Mouse (Mus musculus): ENCODE measurements around the gene Ocm. TPM values are rescaled to one million over a fixed set of nuclear protein-coding genes. Genes with fewer than 3 reads are reported as not detected.

The Ocm gene
- not detected in 2 replicates for polyA plus RNA-seq (2014; fragmentation: Nextera tagmentation; extraction: Ambion mirVana)

DNA sequence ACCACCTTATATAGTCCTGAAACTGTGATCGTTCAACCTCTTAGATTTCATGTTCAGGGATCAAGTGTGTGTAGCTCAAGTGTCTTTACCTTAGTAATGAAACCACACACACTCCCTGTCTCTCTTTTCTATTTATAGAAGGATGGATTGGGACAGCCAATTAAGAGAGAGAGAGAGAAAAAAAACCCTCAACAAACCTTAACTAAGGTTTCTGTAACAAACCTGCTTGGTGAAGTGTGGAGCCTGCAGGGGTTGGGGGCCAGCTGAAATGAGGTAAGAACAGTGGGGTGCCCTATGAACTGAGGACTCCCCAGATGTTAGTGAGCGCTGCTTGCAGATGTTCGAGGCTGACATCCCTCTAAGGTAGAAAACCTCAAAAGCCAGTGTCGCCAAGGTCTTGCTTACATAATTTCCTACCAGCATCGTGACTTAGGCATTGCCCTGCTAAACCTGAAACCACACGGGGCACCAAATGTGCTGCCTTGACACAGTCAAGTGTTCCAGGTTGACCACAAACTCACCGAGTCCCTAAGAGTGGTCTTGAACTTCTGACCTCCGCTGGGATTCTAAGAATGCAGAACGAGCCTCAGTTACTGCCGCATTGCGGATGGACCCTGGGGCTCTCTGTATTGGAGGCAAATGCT, at the start of gene Ocm:
Gene Ocm, minus strand, starts transcription at position 51 of the 644 bp plus-strand sequence.
- 73% methylated on average over 11 of the region's 11 CpGs for WGBS
- no peaks in the 10 kb centered on the region for H3K4me1 ChIP-seq (ENCODE audit: control insufficient read depth, insufficient read depth, low read length)
- no peaks in the 10 kb centered on the region for H3K27me3 ChIP-seq (ENCODE audit: control insufficient read depth, insufficient read depth, low read length)
- no peak within 1 kb of the TSS for H3K9ac ChIP-seq (replicated peaks; ENCODE audit: low read depth, low read length)
- no peak within 1 kb of the TSS for H3K27ac ChIP-seq (ENCODE audit: low read depth, low read length)
- H3K36me3 ChIP-seq (ENCODE audit: control insufficient read depth, insufficient read depth, low read length): no peaks in the 10 kb centered on the region
- no peak within 1 kb of the TSS for H3K4me3 ChIP-seq (ENCODE audit: low read depth, low read length)
- no peaks in the 10 kb centered on the region for H3K9me3 ChIP-seq (ENCODE audit: control insufficient read depth, low read length)
- no peak for ATAC-seq (ENCODE audit: low read depth)
- no peak within 1 kb of the TSS for H3K4me2 ChIP-seq (ENCODE audit: low read depth, low read length)

- ATAC-seq (ENCODE audit: low read depth): no peak
- no peak overlapping the region for H3K4me3 ChIP-seq (ENCODE audit: low read depth, low read length)
- H3K27me3 ChIP-seq (ENCODE audit: control insufficient read depth, insufficient read depth, low read length): no peaks in the 10 kb centered on the region
- H3K36me3 ChIP-seq (ENCODE audit: control insufficient read depth, insufficient read depth, low read length): no peaks in the 10 kb centered on the region
- H3K9me3 ChIP-seq (ENCODE audit: control insufficient read depth, low read length): no peaks in the 10 kb centered on the region
- H3K27ac ChIP-seq (ENCODE audit: low read depth, low read length): no peak overlapping the region
- H3K9ac ChIP-seq (replicated peaks; ENCODE audit: low read depth, low read length): no peak overlapping the region
- H3K4me1 ChIP-seq (ENCODE audit: control insufficient read depth, insufficient read depth, low read length): no peaks in the 10 kb centered on the region
- WGBS: 30% methylated on average over 1 of the region's 1 CpGs
- H3K4me2 ChIP-seq (ENCODE audit: low read depth, low read length): no peak overlapping the region
Observed at GRCm38 (mm10) chr5:144071249-144071648, 44.8 kb upstream of the Ocm start.

DNA sequence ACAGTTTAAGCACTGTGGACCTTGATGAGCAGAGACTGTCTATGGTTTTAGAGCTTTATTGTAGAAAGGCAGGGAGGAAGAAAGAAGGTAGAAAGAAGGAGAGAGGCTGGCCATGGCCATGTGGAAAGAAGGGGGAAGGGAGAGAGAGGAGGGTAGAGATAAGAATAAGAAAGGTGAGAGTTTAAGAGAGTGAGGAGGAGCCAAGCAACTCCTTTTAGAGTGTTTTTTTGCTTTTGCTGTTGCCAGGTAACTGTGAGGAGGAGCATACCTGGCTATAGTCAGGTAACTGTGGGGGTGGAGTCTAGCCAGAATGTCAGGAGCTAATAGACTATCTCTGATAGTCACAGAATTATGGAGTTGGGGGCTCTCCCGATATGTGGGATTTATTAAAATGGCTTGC, 43.6 kb upstream of the Ocm start:
- H3K4me3 ChIP-seq (ENCODE audit: low read depth, low read length): no peak overlapping the region
- no peaks in the 10 kb centered on the region for H3K36me3 ChIP-seq (ENCODE audit: control insufficient read depth, insufficient read depth, low read length)
- no peak overlapping the region for H3K27ac ChIP-seq (ENCODE audit: low read depth, low read length)
- no peaks in the 10 kb centered on the region for H3K27me3 ChIP-seq (ENCODE audit: control insufficient read depth, insufficient read depth, low read length)
- no peak for ATAC-seq (ENCODE audit: low read depth)
- 100% methylated on average over 1 of the region's 1 CpGs for WGBS
- no peak overlapping the region for H3K4me2 ChIP-seq (ENCODE audit: low read depth, low read length)
- H3K9ac ChIP-seq (replicated peaks; ENCODE audit: low read depth, low read length): no peak overlapping the region
- no peaks in the 10 kb centered on the region for H3K9me3 ChIP-seq (ENCODE audit: control insufficient read depth, low read length)
- H3K4me1 ChIP-seq (ENCODE audit: control insufficient read depth, insufficient read depth, low read length): no peaks in the 10 kb centered on the region

DNA sequence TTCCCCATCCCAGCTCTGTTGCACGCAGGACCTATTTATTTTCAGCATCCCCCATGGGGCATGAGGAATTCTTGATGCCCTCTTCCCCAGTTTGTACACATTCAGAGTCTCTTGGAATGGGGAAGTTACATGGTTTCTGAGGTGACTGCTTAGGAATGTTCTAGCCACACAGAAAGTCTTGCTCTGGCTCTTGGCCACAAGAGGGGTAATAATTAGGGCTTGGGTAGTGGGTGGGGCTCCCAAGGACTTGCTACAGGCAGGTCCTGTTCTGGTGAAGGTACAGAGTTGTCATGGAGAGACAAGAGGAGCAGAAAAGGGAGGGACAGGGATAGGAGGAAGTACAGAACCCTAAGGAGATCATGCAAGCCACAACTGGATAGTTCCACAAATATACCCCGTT, 39.6 kb upstream of the Ocm start:
- no peak overlapping the region for H3K4me3 ChIP-seq (ENCODE audit: low read depth, low read length)
- no peak overlapping the region for H3K27ac ChIP-seq (ENCODE audit: low read depth, low read length)
- H3K36me3 ChIP-seq (ENCODE audit: control insufficient read depth, insufficient read depth, low read length): no peaks in the 10 kb centered on the region
- H3K9ac ChIP-seq (replicated peaks; ENCODE audit: low read depth, low read length): no peak overlapping the region
- no peaks in the 10 kb centered on the region for H3K27me3 ChIP-seq (ENCODE audit: control insufficient read depth, insufficient read depth, low read length)
- H3K4me1 ChIP-seq (ENCODE audit: control insufficient read depth, insufficient read depth, low read length): no peaks in the 10 kb centered on the region
- no peak for ATAC-seq (ENCODE audit: low read depth)
- H3K4me2 ChIP-seq (ENCODE audit: low read depth, low read length): no peak overlapping the region
- 87% methylated on average over 2 of the region's 2 CpGs for WGBS
- no peaks in the 10 kb centered on the region for H3K9me3 ChIP-seq (ENCODE audit: control insufficient read depth, low read length)

DNA sequence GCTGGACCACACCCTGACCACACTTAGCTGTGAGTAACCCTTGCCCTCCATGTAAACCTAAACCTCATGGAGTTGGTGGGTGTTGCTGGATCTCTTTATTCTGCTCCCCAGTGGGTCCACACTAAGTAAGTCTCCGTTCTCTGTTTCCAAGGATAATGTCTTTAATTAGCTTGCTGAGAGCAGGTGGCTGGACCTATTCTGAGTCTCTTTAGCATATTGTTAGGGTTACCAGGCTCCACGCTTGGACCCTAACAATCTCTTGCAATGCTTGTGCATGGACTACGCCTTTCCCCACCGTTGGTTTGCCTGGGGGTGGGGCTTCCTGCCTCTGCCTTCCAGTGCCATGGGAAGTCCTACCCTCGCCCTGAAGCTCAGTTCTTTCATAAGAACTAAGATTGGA, 37.6 kb upstream of the Ocm start:
- H3K9ac ChIP-seq (replicated peaks; ENCODE audit: low read depth, low read length): no peak overlapping the region
- no peak overlapping the region for H3K27ac ChIP-seq (ENCODE audit: low read depth, low read length)
- H3K4me2 ChIP-seq (ENCODE audit: low read depth, low read length): no peak overlapping the region
- no peak overlapping the region for H3K4me3 ChIP-seq (ENCODE audit: low read depth, low read length)
- no peaks in the 10 kb centered on the region for H3K4me1 ChIP-seq (ENCODE audit: control insufficient read depth, insufficient read depth, low read length)
- 72% methylated on average over 5 of the region's 5 CpGs for WGBS
- H3K9me3 ChIP-seq (ENCODE audit: control insufficient read depth, low read length): no peaks in the 10 kb centered on the region
- no peaks in the 10 kb centered on the region for H3K27me3 ChIP-seq (ENCODE audit: control insufficient read depth, insufficient read depth, low read length)
- no peak for ATAC-seq (ENCODE audit: low read depth)
- no peaks in the 10 kb centered on the region for H3K36me3 ChIP-seq (ENCODE audit: control insufficient read depth, insufficient read depth, low read length)

DNA sequence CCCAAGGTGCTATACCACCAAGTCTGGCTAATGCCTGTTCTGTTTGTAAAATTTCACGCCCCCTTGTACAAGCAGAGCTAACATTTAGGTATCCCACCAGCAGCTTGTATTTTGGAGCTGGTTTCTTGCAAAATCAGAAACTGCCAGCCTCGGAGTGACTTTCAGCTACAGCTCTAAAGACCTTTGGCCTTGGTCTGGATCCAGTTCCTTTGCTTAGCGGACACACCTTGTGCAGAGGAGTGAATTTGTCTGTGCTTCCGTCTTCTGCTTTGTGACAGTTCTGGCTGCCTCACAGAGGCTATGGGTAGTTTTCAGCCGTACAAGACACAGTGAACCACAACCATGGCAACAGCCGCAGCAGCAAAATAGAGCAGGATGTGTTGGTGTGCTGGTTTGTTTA, 27.9 kb upstream of the Ocm start:
- Histone ChIP-seq H3K27me3 (ENCODE audit: control insufficient read depth, insufficient read depth, low read length) (no peaks in the 10 kb centered on the region), H3K4me3 (ENCODE audit: low read depth, low read length) (no peak overlapping the region), H3K4me1 (ENCODE audit: control insufficient read depth, insufficient read depth, low read length) (no peaks in the 10 kb centered on the region), H3K27ac (ENCODE audit: low read depth, low read length) (no peak overlapping the region), H3K9me3 (ENCODE audit: control insufficient read depth, low read length) (no peaks in the 10 kb centered on the region), H3K4me2 (ENCODE audit: low read depth, low read length) (no peak overlapping the region), H3K36me3 (ENCODE audit: control insufficient read depth, insufficient read depth, low read length) (no peaks in the 10 kb centered on the region), H3K9ac (replicated peaks; ENCODE audit: low read depth, low read length) (no peak overlapping the region)
- WGBS: 94% methylated on average over 6 of the region's 6 CpGs
- ATAC-seq (ENCODE audit: low read depth): no peak

GRCm38 (mm10) chr5:144053450-144053849, 27.0 kb upstream of the Ocm start:
- ATAC-seq (ENCODE audit: low read depth): no peak
- 39% methylated on average over 3 of the region's 3 CpGs for WGBS
- no peak overlapping the region for H3K4me2 ChIP-seq (ENCODE audit: low read depth, low read length)
- no peaks in the 10 kb centered on the region for H3K27me3 ChIP-seq (ENCODE audit: control insufficient read depth, insufficient read depth, low read length)
- no peak overlapping the region for H3K9ac ChIP-seq (replicated peaks; ENCODE audit: low read depth, low read length)
- no peaks in the 10 kb centered on the region for H3K4me1 ChIP-seq (ENCODE audit: control insufficient read depth, insufficient read depth, low read length)
- H3K4me3 ChIP-seq (ENCODE audit: low read depth, low read length): no peak overlapping the region
- H3K27ac ChIP-seq (ENCODE audit: low read depth, low read length): no peak overlapping the region
- no peaks in the 10 kb centered on the region for H3K36me3 ChIP-seq (ENCODE audit: control insufficient read depth, insufficient read depth, low read length)
- H3K9me3 ChIP-seq (ENCODE audit: control insufficient read depth, low read length): no peaks in the 10 kb centered on the region

- Histone ChIP-seq H3K4me2 (ENCODE audit: low read depth, low read length) (no peak overlapping the region), H3K4me1 (ENCODE audit: control insufficient read depth, insufficient read depth, low read length) (no peaks in the 10 kb centered on the region), H3K9me3 (ENCODE audit: control insufficient read depth, low read length) (no peaks in the 10 kb centered on the region), H3K9ac (replicated peaks; ENCODE audit: low read depth, low read length) (no peak overlapping the region), H3K27me3 (ENCODE audit: control insufficient read depth, insufficient read depth, low read length) (no peaks in the 10 kb centered on the region), H3K4me3 (ENCODE audit: low read depth, low read length) (no peak overlapping the region), H3K27ac (ENCODE audit: low read depth, low read length) (no peak overlapping the region), H3K36me3 (ENCODE audit: control insufficient read depth, insufficient read depth, low read length) (no peaks in the 10 kb centered on the region)
- no peak for ATAC-seq (ENCODE audit: low read depth)
Observed at GRCm38 (mm10) chr5:144051268-144051667, 24.8 kb upstream of the Ocm start.

DNA sequence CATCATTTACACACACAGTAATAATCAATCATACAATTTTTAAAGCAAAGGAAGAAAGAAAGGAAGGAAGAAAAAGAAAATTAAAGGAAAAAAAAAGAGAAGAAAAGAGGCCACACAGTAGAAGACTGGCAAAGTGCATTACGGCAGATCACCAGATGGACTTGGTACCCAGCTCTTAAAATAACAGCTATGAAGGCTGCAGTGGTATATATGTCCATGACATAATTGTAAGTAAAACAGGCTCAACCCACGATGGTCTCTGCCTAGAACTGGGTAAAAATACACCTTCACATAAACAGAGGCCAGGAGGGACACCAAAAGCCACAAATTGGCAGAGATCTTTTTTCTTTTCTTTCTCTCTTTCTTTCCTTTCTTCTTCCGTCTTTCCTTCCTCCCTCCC, 23.4 kb upstream of the Ocm start:
- Histone ChIP-seq H3K9ac (replicated peaks; ENCODE audit: low read depth, low read length) (no peak overlapping the region), H3K4me1 (ENCODE audit: control insufficient read depth, insufficient read depth, low read length) (no peaks in the 10 kb centered on the region), H3K36me3 (ENCODE audit: control insufficient read depth, insufficient read depth, low read length) (no peaks in the 10 kb centered on the region), H3K9me3 (ENCODE audit: control insufficient read depth, low read length) (no peaks in the 10 kb centered on the region), H3K4me3 (ENCODE audit: low read depth, low read length) (no peak overlapping the region), H3K27me3 (ENCODE audit: control insufficient read depth, insufficient read depth, low read length) (no peaks in the 10 kb centered on the region), H3K4me2 (ENCODE audit: low read depth, low read length) (no peak overlapping the region), H3K27ac (ENCODE audit: low read depth, low read length) (no peak overlapping the region)
- WGBS: 85% methylated on average over 3 of the region's 3 CpGs
- ATAC-seq (ENCODE audit: low read depth): no peak
